Mouse (Mus musculus) G1E-ER4 (cell line): ENCODE measurements at regions not wholly inside any gene's neighbourhood (a gene's known extent, or its start where the extent isn't known, plus 50 kb on each side); places are given as distances from the start of the nearest gene placed in this dataset.

Source experiments
- GATA1 ChIP-seq: IDR thresholded peaks from one replicate; pipeline ENCODE4 v1.8.0; 2012; ENCODE audit warnings: low read length, inconsistent platforms

GRCm38 (mm10) chr8:10821901-10822300 lies 186.4 kb downstream of the Irs2 start:
- no peak for TF ChIP-seq GATA1

GRCm38 (mm10) chr8:10814499-10814898 lies 193.8 kb downstream of the Irs2 start:
- no peak for TF ChIP-seq GATA1

GRCm38 (mm10) chr8:10812060-10812670 lies 196.1 kb downstream of the Irs2 start:
- TF ChIP-seq GATA1, result no peak

DNA sequence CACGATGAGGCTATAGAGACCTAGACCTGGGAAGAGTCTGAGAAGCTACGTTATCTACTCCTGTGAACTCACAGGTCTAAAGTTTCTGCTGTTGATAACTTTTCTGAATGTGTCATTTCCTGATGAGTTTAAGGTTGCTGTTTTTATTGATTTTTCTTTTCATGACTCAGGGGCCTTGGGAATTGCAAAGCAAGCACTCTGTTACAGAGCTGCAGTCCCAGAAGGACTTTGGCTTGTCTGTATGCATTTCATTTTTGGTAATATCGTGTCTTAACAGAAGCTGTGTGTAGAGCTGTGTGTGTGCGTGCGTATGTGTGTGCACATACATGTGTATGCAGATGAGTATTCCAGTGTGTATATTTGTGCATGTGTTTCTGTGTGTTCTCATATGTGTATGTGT lies 201.2 kb downstream of the Irs2 start:
- no peak for TF ChIP-seq GATA1

- TF ChIP-seq GATA1, result no peak
These were observed 202.7 kb downstream of the Irs2 start for GRCm38 (mm10) chr8:10805405-10806151.

GRCm38 (mm10) chr8:10804974-10805373 lies 203.3 kb downstream of the Irs2 start:
- no peak for TF ChIP-seq GATA1

DNA sequence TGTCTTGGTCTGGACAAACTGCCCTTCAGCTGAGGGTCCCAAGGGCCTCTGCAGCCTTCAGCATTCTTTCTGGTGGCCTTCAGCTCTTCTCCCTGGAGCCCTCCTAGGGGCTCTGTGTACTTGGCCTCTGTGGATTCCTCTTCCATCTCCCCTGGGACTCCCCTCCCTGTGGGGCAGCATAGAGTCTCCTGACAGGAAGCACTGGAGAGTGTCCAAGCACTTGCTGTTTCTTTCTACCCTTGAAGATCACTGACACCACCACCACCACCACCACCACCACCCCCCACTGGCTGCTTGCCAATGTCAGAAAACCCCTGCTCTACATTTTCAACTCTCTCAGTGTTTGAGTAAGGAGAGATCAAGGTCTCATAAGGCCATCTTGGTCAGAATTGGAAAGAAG lies 206.3 kb downstream of the Irs2 start:
- TF ChIP-seq GATA1, result no peak

DNA sequence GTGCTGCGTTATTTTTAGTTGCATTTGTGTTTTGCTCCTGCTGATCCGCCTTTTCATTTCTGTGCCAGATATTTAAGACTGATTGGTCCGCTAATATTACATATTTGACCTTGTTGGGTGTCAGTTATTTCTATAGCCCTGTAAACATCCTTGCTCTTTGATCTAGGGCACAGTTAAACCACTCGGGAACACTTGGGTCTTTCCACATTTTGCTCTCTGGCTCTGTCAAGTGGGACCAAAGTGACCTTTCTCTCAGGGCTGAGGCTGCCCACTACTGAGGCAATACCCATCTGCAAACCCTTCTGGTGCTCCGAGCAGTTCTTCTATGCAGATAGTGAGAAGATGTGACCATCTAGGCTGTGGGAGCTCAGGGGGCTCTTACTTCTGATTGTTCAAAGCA lies 206.7 kb downstream of the Irs2 start:
- no peak for TF ChIP-seq GATA1

DNA sequence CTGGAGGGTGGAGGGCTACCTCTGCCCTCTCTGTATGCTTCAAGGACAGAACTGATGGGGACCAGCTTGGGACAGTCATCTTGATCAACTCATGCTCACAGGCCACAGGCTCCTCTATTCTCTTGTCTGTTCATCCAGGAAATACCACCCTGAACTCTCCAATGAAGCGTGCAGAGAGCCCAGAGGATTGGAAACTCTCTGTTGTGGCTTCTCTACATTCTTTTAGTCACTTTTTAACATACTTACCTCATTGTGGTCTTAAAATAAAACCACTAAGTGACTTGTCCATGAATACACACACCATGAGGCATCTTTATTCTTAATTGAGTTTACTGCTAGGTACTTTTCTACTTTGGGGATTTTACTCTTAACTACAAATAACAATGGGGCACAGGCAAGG lies 209.8 kb downstream of the Irs2 start:
- TF ChIP-seq GATA1, result no peak

DNA sequence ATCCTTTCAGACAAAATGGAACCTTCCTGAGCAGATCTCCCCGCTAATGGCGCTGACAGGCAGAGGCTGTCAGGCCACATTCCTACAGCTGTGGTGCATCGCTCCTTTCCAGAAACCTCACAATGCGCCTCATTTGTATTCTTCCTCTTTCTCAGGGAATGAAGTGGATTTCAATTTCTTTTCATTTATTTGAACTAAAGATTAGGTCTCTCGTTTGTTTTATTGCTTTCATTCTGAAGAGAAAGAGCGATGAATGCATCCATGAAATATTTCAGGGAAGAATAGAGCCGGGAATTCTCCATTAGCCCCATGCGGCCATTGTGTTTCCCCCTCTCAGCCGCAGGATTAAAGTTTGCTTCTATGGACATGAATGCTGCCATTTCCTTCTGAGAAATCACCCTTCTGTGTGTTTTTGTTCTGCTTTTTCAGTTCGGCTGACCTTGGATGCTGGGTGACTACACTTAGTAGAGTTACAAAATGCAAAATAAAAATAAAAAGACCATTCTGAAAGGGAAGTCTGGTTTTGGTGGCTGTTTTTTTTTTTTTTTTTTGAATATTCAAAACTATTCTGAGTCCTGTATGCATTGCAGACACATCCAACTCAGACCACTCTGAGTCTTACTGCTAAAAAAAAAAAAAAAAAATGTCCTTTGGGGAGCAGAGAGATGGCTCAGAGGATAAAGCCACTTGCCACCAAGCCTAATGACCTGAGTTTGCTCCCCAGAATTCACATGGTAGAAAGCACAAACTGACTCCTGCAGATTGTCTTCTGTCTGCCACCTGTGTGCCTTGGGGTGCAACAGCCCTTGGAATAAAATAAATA lies 213.7 kb downstream of the Irs2 start:
- no peak for TF ChIP-seq GATA1

GRCm38 (mm10) chr8:10793670-10794366 lies 214.4 kb downstream of the Irs2 start:
- TF ChIP-seq GATA1, result no peak

DNA sequence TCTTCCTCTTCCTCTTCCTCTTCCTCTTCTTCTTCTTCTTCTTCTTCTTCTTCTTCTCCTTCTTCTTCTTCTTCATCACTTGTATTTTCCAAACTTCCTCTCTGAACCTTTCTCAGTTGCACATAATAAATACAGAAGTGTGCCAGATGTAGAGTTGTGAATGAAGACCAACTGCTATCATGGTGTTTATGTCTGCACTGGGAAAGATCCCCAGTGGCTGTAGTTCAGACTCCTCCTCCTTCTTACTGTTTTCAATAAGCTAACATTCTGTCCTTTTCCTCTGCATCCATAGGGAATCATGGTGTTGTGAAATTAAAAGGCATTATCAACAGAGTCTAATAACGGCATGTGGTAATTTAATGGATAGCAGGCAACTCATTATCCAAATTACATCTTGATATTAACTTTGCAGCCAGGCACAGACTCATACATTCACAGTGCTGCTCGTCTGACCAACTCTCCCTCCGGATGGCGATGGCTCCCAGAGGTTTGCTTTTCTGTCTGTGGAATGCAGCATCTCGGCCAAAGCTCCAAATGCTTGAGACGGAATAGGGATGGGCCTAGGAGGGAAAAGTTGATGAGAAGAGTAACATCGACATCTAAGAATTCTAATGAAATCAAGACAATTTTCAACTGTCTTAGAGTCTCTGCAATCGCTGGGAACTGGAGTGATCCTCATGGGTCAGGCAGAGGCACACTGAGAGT lies 219.6 kb downstream of the Irs2 start:
- no peak for TF ChIP-seq GATA1

DNA sequence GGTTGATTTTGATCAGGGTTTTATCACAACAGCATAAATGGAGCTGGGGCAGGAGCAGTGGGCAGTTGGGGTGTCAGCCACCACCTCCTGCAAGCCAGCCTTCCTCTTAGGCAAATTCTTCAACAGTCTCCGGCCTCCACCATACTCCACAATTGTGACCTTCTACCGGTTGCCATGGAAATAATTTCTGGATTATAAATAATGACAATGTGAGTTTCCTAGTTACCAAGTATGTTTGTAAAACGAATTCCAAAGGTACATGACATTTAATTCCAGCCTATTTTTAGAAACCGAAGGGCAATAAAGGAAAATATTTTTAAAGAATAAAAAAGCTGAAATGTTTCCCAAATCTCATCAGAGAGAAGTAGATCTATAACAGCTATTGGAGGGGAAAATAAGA lies 222.5 kb downstream of the Irs2 start:
- no peak for TF ChIP-seq GATA1

DNA sequence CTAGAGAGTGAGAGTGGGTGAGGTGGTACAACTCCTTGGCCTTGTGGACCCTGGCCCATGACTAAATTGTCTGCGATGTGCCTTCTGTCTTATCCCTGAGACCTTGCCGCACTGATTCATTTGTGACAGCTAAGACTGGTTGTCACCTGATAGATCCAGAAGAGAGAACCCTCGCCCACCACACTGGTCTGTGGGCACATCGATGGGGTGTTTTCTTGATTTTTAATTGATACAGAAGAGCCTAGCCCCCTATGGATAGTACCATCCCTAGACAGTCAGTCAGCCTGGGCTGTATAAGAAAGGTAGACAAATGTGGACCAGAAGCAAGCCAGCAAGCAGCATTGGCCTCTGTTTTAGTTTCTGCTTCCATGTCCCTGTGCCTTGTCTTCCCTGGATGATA lies 222.9 kb downstream of the Irs2 start:
- no peak for TF ChIP-seq GATA1

- no peak for TF ChIP-seq GATA1
These were observed 223.8 kb downstream of the Irs2 start for GRCm38 (mm10) chr8:10784481-10784880.

DNA sequence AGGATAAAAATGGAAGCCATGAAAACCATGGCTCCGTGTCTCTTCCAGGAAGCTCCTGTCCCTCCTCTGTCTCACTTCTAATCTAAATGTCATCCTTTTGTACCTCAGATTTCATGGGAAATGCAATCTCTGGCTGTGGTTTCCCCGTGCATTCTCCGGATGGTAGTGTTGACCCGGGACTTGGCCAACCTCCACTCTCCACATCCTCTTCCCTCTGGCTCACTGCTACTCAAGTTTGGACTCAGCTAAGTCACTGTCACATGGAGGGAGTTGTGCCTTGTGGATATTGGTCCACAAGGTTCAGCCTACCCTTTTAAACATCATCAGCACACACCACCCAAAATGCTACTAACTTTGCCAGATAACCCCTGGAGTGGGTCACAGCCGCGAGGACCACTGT lies 226.4 kb downstream of the Irs2 start:
- TF ChIP-seq GATA1, result no peak
